Mouse (Mus musculus) erythroblast, embryonic 14.5 days (primary cell): Measurements from ENCODE around the gene Sox6. TPM values are rescaled to one million over a fixed set of nuclear protein-coding genes. Genes with fewer than 3 reads are reported as not detected.

Source experiments
- H3K27me3 ChIP-seq: 2 replicates; pipeline ENCODE4 v1.6.1; 2012; ENCODE audit warnings: inconsistent platforms; ENCODE audit not compliant: control insufficient read depth
- H3K36me3 ChIP-seq: 2 replicates; pipeline ENCODE4 v1.6.1; 2012; ENCODE audit warnings: mild to moderate bottlenecking, inconsistent platforms; ENCODE audit not compliant: control insufficient read depth
- H3K4me1 ChIP-seq: 2 replicates; pipeline ENCODE4 v1.6.1; 2012; ENCODE audit warnings: inconsistent platforms; ENCODE audit not compliant: control insufficient read depth
- H3K4me3 ChIP-seq: replicated peaks from 2 replicates; pipeline ENCODE3; 2012; ENCODE audit warnings: moderate library complexity, mild to moderate bottlenecking, inconsistent platforms
- H3K9me3 ChIP-seq: 2 replicates; pipeline ENCODE4 v1.6.1; 2012; ENCODE audit warnings: low read length, inconsistent platforms, mixed read lengths; ENCODE audit not compliant: control insufficient read depth
- GATA1 ChIP-seq: IDR thresholded peaks from 2 replicates; pipeline ENCODE4 v1.6.1; 2012; ENCODE audit warnings: low read length, inconsistent platforms, mixed read lengths
- TAL1 ChIP-seq: IDR thresholded peaks from 3 replicates; pipeline ENCODE4 v1.6.1; 2012; ENCODE audit warnings: low read length, inconsistent platforms, mixed read lengths
- polyA plus RNA-seq: library from polyadenylated mRNA; stranded (reverse); fragments of >175 nt; gene quantifications from 2 replicates; pipeline ENCODE4 v1.2.3, GENCODE M21; 2012

Gene Sox6
- polyA plus RNA-seq, 1 experiment = 3.7 TPM

GRCm38 (mm10) chr7:115888120-115888519, 150.5 kb downstream of the Sox6 start:
- Histone ChIP-seq H3K4me1 (peaks cover 68% of the 10 kb centered on the region), H3K9me3 (no peaks in the 10 kb centered on the region), H3K4me3 (no peak overlapping the region), H3K36me3 (no peaks in the 10 kb centered on the region), H3K27me3 (no peaks in the 10 kb centered on the region)
- TF ChIP-seq TAL1 (no peak), GATA1 (no peak)

- Histone ChIP-seq H3K27me3 (no peaks in the 10 kb centered on the region), H3K36me3 (no peaks in the 10 kb centered on the region), H3K4me3 (no peak overlapping the region), H3K4me1 (peaks cover 21% of the 10 kb centered on the region), H3K9me3 (no peaks in the 10 kb centered on the region)
- TF ChIP-seq GATA1 (no peak), TAL1 (no peak)
Observed at GRCm38 (mm10) chr7:115872903-115873302, 165.7 kb downstream of the Sox6 start.

- Histone ChIP-seq H3K4me1 (peaks cover 40% of the 10 kb centered on the region), H3K36me3 (no peaks in the 10 kb centered on the region), H3K4me3 (no peak overlapping the region), H3K27me3 (no peaks in the 10 kb centered on the region), H3K9me3 (no peaks in the 10 kb centered on the region)
- TF ChIP-seq TAL1 (no peak), GATA1 (no peak)
Observed at GRCm38 (mm10) chr7:115868504-115868903, 170.1 kb downstream of the Sox6 start.

- Histone ChIP-seq H3K4me3 (no peak overlapping the region), H3K27me3 (no peaks in the 10 kb centered on the region), H3K4me1 (peaks cover 32% of the 10 kb centered on the region), H3K36me3 (no peaks in the 10 kb centered on the region), H3K9me3 (no peaks in the 10 kb centered on the region)
- no peak for TF ChIP-seq GATA1
Observed at GRCm38 (mm10) chr7:115867518-115868270, 170.9 kb downstream of the Sox6 start.

- Histone ChIP-seq H3K9me3 (no peaks in the 10 kb centered on the region), H3K36me3 (no peaks in the 10 kb centered on the region), H3K4me1 (peaks cover 26% of the 10 kb centered on the region), H3K27me3 (no peaks in the 10 kb centered on the region), H3K4me3 (no peak overlapping the region)
- TF ChIP-seq GATA1 (no peak), TAL1 (no peak)
Observed at GRCm38 (mm10) chr7:115866698-115867500, 171.7 kb downstream of the Sox6 start.

- Histone ChIP-seq H3K27me3 (no peaks in the 10 kb centered on the region), H3K9me3 (no peaks in the 10 kb centered on the region)
- TF ChIP-seq TAL1 (no peak), GATA1 (no peak)
Observed at GRCm38 (mm10) chr7:115865979-115866697, 172.5 kb downstream of the Sox6 start.

GRCm38 (mm10) chr7:115865231-115865630, 173.4 kb downstream of the Sox6 start:
- Histone ChIP-seq H3K4me1 (peaks cover 24% of the 10 kb centered on the region), H3K36me3 (no peaks in the 10 kb centered on the region), H3K27me3 (no peaks in the 10 kb centered on the region), H3K4me3 (no peak overlapping the region), H3K9me3 (no peaks in the 10 kb centered on the region)
- no peak for TF ChIP-seq TAL1
- no peak for TF ChIP-seq GATA1

More at GRCm38 (mm10) chr7:115865979-115866697, 172.5 kb downstream of the Sox6 start:
- Histone ChIP-seq H3K36me3 (no peaks in the 10 kb centered on the region), H3K4me3 (no peak overlapping the region), H3K4me1 (peaks cover 24% of the 10 kb centered on the region)

- Histone ChIP-seq H3K4me1 (peaks cover 24% of the 10 kb centered on the region), H3K36me3 (no peaks in the 10 kb centered on the region), H3K4me3 (no peak overlapping the region), H3K9me3 (no peaks in the 10 kb centered on the region), H3K27me3 (no peaks in the 10 kb centered on the region)
- TF ChIP-seq TAL1 = no peak
- no peak for TF ChIP-seq GATA1
Observed at GRCm38 (mm10) chr7:115864411-115864810, 174.2 kb downstream of the Sox6 start.
